Mouse (Mus musculus): Measurements from ENCODE around the gene Ebp. TPM values are rescaled to one million over a fixed set of nuclear protein-coding genes. Genes with fewer than 3 reads are reported as not detected.
A peak's percentile ranks its signal among the peaks of the same experiment; 100 is the strongest.

Gene Ebp
- polyA plus RNA-seq, 1 experiment from 2014 or later = 29.1 TPM

- Histone ChIP-seq H3K4me2 (replicated peaks) (no peak overlapping the region), H3K9me3 (no peaks in the 10 kb centered on the region), H3K9ac (no peak overlapping the region), H3K36me3 (no peaks in the 10 kb centered on the region), H3K4me1 (no peaks in the 10 kb centered on the region), H3K4me3 (no peak overlapping the region), H3K27ac (no peak overlapping the region), H3K27me3 (no peaks in the 10 kb centered on the region)
- ATAC-seq (ENCODE audit: low FRiP score, low read depth) = no peak
- WGBS = 94% methylated on average over 5 of the region's 5 CpGs
Observed at GRCm38 (mm10) chrX:8179646-8180045, 13.7 kb downstream of the Ebp start.

- no peaks in the 10 kb centered on the region for H3K9me3 ChIP-seq
- H3K27me3 ChIP-seq = no peaks in the 10 kb centered on the region
- ATAC-seq (ENCODE audit: low FRiP score, low read depth) = no peak
- H3K9ac ChIP-seq = no peak overlapping the region
- H3K4me3 ChIP-seq = no peak overlapping the region
- no peak overlapping the region for H3K27ac ChIP-seq
- WGBS = 86% methylated on average over 2 of the region's 2 CpGs
- H3K36me3 ChIP-seq = no peaks in the 10 kb centered on the region
- no peak overlapping the region for H3K4me2 ChIP-seq (replicated peaks)
- H3K4me1 ChIP-seq = no peaks in the 10 kb centered on the region
Observed at GRCm38 (mm10) chrX:8178871-8179270, 14.4 kb downstream of the Ebp start.

GRCm38 (mm10) chrX:8175504-8176385 lies 17.6 kb downstream of the Ebp start, which contains the start of gene Tbc1d25:
Gene Tbc1d25 (minus strand): TSS chrX:8176181.
- no peaks in the 10 kb centered on the region for H3K4me1 ChIP-seq
- 14% methylated on average over 56 of the region's 56 CpGs for WGBS
- H3K27me3 ChIP-seq = no peaks in the 10 kb centered on the region
- H3K27ac ChIP-seq = no peak within 1 kb of the TSS
- peak; percentile 94 for ATAC-seq (ENCODE audit: low FRiP score, low read depth)
- H3K4me3 ChIP-seq = peak within 1 kb of the TSS; percentile 59
- peaks cover 6% of the 10 kb centered on the region for H3K36me3 ChIP-seq
- no peaks in the 10 kb centered on the region for H3K9me3 ChIP-seq
- H3K9ac ChIP-seq = peak within 1 kb of the TSS; percentile 67
- H3K4me2 ChIP-seq (replicated peaks) = peak within 1 kb of the TSS; percentile 60

- Histone ChIP-seq H3K4me2 (replicated peaks) (peak overlapping the region; percentile 60), H3K4me1 (no peaks in the 10 kb centered on the region), H3K27me3 (no peaks in the 10 kb centered on the region), H3K36me3 (peaks cover 10% of the 10 kb centered on the region), H3K9ac (peak overlapping the region; percentile 67), H3K27ac (no peak overlapping the region), H3K4me3 (peak overlapping the region; percentile 59), H3K9me3 (no peaks in the 10 kb centered on the region)
- 9% methylated on average over 4 of the region's 4 CpGs for WGBS
- ATAC-seq (ENCODE audit: low FRiP score, low read depth) = no peak
Observed at GRCm38 (mm10) chrX:8175169-8175503, 18.2 kb downstream of the Ebp start.

- 89% methylated on average over 9 of the region's 10 CpGs for WGBS
- Histone ChIP-seq H3K4me2 (replicated peaks) (no peak overlapping the region), H3K4me3 (no peak overlapping the region), H3K9me3 (no peaks in the 10 kb centered on the region), H3K27me3 (no peaks in the 10 kb centered on the region), H3K36me3 (peaks cover 15% of the 10 kb centered on the region), H3K27ac (no peak overlapping the region), H3K9ac (no peak overlapping the region), H3K4me1 (no peaks in the 10 kb centered on the region)
- no peak for ATAC-seq (ENCODE audit: low FRiP score, low read depth)
Observed at GRCm38 (mm10) chrX:8167716-8168647, 25.3 kb downstream of the Ebp start.

- H3K27me3 ChIP-seq = no peaks in the 10 kb centered on the region
- H3K4me1 ChIP-seq = no peaks in the 10 kb centered on the region
- no peak for ATAC-seq (ENCODE audit: low FRiP score, low read depth)
- H3K4me3 ChIP-seq = no peak overlapping the region
- 87% methylated on average over 4 of the region's 4 CpGs for WGBS
- H3K4me2 ChIP-seq (replicated peaks) = no peak overlapping the region
- H3K36me3 ChIP-seq = peaks cover 2% of the 10 kb centered on the region; the same call in 1 of the 2 replicates
- H3K27ac ChIP-seq = no peak overlapping the region
- no peak overlapping the region for H3K9ac ChIP-seq
- H3K9me3 ChIP-seq = no peaks in the 10 kb centered on the region
Observed at GRCm38 (mm10) chrX:8164471-8164870, 28.8 kb downstream of the Ebp start.

GRCm38 (mm10) chrX:8163076-8163475 lies 30.2 kb downstream of the Ebp start:
- whole genome bisulfite sequencing = 80% methylated on average over 5 of the region's 5 CpGs
- H3K9ac ChIP-seq = no peak overlapping the region
- no peak overlapping the region for H3K27ac ChIP-seq
- peaks cover 3% of the 10 kb centered on the region; the same call in 1 of the 2 replicates for H3K36me3 ChIP-seq
- no peaks in the 10 kb centered on the region for H3K27me3 ChIP-seq
- no peak overlapping the region for H3K4me3 ChIP-seq
- no peaks in the 10 kb centered on the region for H3K4me1 ChIP-seq
- ATAC-seq (ENCODE audit: low FRiP score, low read depth) = no peak
- H3K4me2 ChIP-seq (replicated peaks) = no peak overlapping the region
- no peaks in the 10 kb centered on the region for H3K9me3 ChIP-seq

GRCm38 (mm10) chrX:8145153-8145991 lies 47.9 kb downstream of the Ebp start, which contains the start of gene Rbm3:
Gene Rbm3 (minus strand): TSS chrX:8145880.
- Histone ChIP-seq H3K4me3 (peak within 1 kb of the TSS; percentile 62), H3K4me1 (peaks cover 13% of the 10 kb centered on the region), H3K4me2 (replicated peaks) (peak within 1 kb of the TSS; percentile 86), H3K36me3 (peaks cover 31% of the 10 kb centered on the region), H3K9ac (peak within 1 kb of the TSS; percentile 84), H3K9me3 (no peaks in the 10 kb centered on the region), H3K27me3 (no peaks in the 10 kb centered on the region), H3K27ac (peak within 1 kb of the TSS; percentile 96)
- ATAC-seq (ENCODE audit: low FRiP score, low read depth) = peak; percentile 96
- 22% methylated on average over 57 of the region's 65 CpGs for WGBS

GRCm38 (mm10) chrX:8143750-8144149 lies 49.6 kb downstream of the Ebp start:
- H3K4me3 ChIP-seq = peak overlapping the region; percentile 62
- H3K27ac ChIP-seq = no peak overlapping the region
- peak overlapping the region; percentile 84 for H3K9ac ChIP-seq
- no peaks in the 10 kb centered on the region for H3K27me3 ChIP-seq
- peaks cover 32% of the 10 kb centered on the region for H3K36me3 ChIP-seq
- peaks cover 13% of the 10 kb centered on the region for H3K4me1 ChIP-seq
- WGBS = 76% methylated on average over 7 of the region's 7 CpGs
- ATAC-seq (ENCODE audit: low FRiP score, low read depth) = no peak
- peak overlapping the region; percentile 86 for H3K4me2 ChIP-seq (replicated peaks)
- no peaks in the 10 kb centered on the region for H3K9me3 ChIP-seq

- WGBS = 85% methylated on average over 7 of the region's 7 CpGs
- Histone ChIP-seq H3K9ac (no peak overlapping the region), H3K27ac (no peak overlapping the region), H3K27me3 (no peaks in the 10 kb centered on the region), H3K36me3 (peaks cover 32% of the 10 kb centered on the region), H3K9me3 (no peaks in the 10 kb centered on the region), H3K4me3 (no peak overlapping the region), H3K4me2 (replicated peaks) (0 out of 2 replicates have a peak overlapping the region, but pooled peaks have one; percentile 11), H3K4me1 (peaks cover 13% of the 10 kb centered on the region)
- no peak for ATAC-seq (ENCODE audit: low FRiP score, low read depth)
Observed at GRCm38 (mm10) chrX:8142948-8143347, 50.4 kb downstream of the Ebp start.

- ATAC-seq (ENCODE audit: low FRiP score, low read depth) = no peak
- H3K9me3 ChIP-seq = no peaks in the 10 kb centered on the region
- H3K4me2 ChIP-seq (replicated peaks) = no peak overlapping the region
- 73% methylated on average over 3 of the region's 3 CpGs for WGBS
- H3K9ac ChIP-seq = no peak overlapping the region
- peaks cover 13% of the 10 kb centered on the region for H3K4me1 ChIP-seq
- peaks cover 32% of the 10 kb centered on the region for H3K36me3 ChIP-seq
- H3K27ac ChIP-seq = no peak overlapping the region
- no peaks in the 10 kb centered on the region for H3K27me3 ChIP-seq
- H3K4me3 ChIP-seq = no peak overlapping the region
Observed at GRCm38 (mm10) chrX:8141058-8141457, 52.3 kb downstream of the Ebp start.

Measured in limb, embryonic 13.5 days (tissue).